Mouse (Mus musculus) liver, adult 2 months (tissue): ENCODE data around the gene Dpysl5. TPM values are rescaled to one million over a fixed set of nuclear protein-coding genes. Genes with fewer than 3 reads are reported as not detected.

Experiments used
- DNase-seq: peaks from one replicate; pipeline ENCODE4 v3.0.0-alpha.2; 2011; ENCODE audit warnings: low read depth, low spot score; ENCODE audit errors: extremely low read depth
- H3K27ac ChIP-seq: fragments of 200-500 bp; replicated peaks from 2 replicates; pipeline ENCODE4 v1.5.1; 2012; ENCODE audit warnings: low read depth, mild to moderate bottlenecking, control low read depth, inconsistent platforms, low read length; ENCODE audit not compliant: insufficient read depth
- H3K27me3 ChIP-seq: fragments of 200-500 bp; 2 replicates; pipeline ENCODE4 v1.6.1; 2012; ENCODE audit warnings: mild to moderate bottlenecking, moderate library complexity, low read length, inconsistent platforms; ENCODE audit not compliant: control insufficient read depth, insufficient read depth
- H3K36me3 ChIP-seq: fragments of 200-500 bp; 2 replicates; pipeline ENCODE4 v1.6.1; 2012; ENCODE audit warnings: low read length, inconsistent platforms; ENCODE audit not compliant: control insufficient read depth, insufficient read depth
- H3K4me1 ChIP-seq: fragments of 200-500 bp; 2 replicates; pipeline ENCODE4 v1.6.1; 2011; ENCODE audit warnings: low read length; ENCODE audit not compliant: control insufficient read depth, insufficient read depth
- H3K4me3 ChIP-seq: fragments of 200-500 bp; 2 replicates; pipeline ENCODE4 v1.5.1; 2011; ENCODE audit warnings: low read depth, mild to moderate bottlenecking, control low read depth, low read length, moderate library complexity; ENCODE audit not compliant: insufficient read depth
- H3K79me2 ChIP-seq: fragments of 200-500 bp; 2 replicates; pipeline ENCODE4 v1.6.1; 2012; ENCODE audit warnings: inconsistent platforms, mild to moderate bottlenecking, low read length, moderate library complexity; ENCODE audit not compliant: control insufficient read depth, insufficient read depth
- H3K9ac ChIP-seq: fragments of 200-500 bp; 2 replicates; pipeline ENCODE4 v1.6.1; 2012; ENCODE audit warnings: low read depth, mild to moderate bottlenecking, control low read depth, inconsistent platforms, low read length
- CTCF ChIP-seq: fragments of 200-500 bp; IDR thresholded peaks from 2 replicates; pipeline ENCODE4 v1.5.1; 2011; ENCODE audit warnings: low read depth, low read length, control low read depth
- POLR2A ChIP-seq: fragments of 200-500 bp; IDR thresholded peaks from 2 replicates; pipeline ENCODE4 v1.6.1; 2011; ENCODE audit warnings: low read length, control low read depth; ENCODE audit not compliant: insufficient read depth; ENCODE audit errors: extremely low read depth
- WGBS: fragments of 180-500 bp; shearing (Covaris S2); methylation state at CpG from one replicate; pipeline ENCODE4 v1.1.7; 2018; 5-methylcytosine and 5-hydroxymethylcytosine counted together
- polyA plus RNA-seq: library from polyadenylated mRNA; depleted of rRNA; stranded (reverse); fragments of >200 nt; gene quantifications from 2 replicates; pipeline ENCODE4 v1.2.3, GENCODE M21; 2012
- total RNA-seq: library from RNA; depleted of rRNA; stranded (reverse); fragments of >200 nt; gene quantifications from 2 replicates; pipeline ENCODE4 v1.2.3, GENCODE M21; 2014

Dpysl5 gene
- total and polyA plus RNA-seq, 2 experiments = 0.06 TPM; not detected in 1

- H3K9ac ChIP-seq = peak overlapping the region; percentile 95
- peaks cover 33% of the 10 kb centered on the region; the same call in 1 of the 2 replicates for H3K79me2 ChIP-seq
- peak; percentile 59 for DNase-seq
- H3K36me3 ChIP-seq = no peaks in the 10 kb centered on the region
- H3K27me3 ChIP-seq = no peaks in the 10 kb centered on the region
- peak overlapping the region; percentile 85 for H3K27ac ChIP-seq
- peak overlapping the region; percentile 86 for H3K4me3 ChIP-seq
- 0% methylated on average over 7 of the region's 7 CpGs for whole genome bisulfite sequencing
- TF ChIP-seq POLR2A = no peak
- TF ChIP-seq CTCF = no peak
- H3K4me1 ChIP-seq = peaks cover 19% of the 10 kb centered on the region
Observed at GRCm38 (mm10) chr5:30815120-30815465, 103.7 kb downstream of the Dpysl5 start.

GRCm38 (mm10) chr5:30816261-30816791 lies 105.0 kb downstream of the Dpysl5 start:
- no peak overlapping the region for H3K9ac ChIP-seq
- H3K79me2 ChIP-seq = peaks cover 34% of the 10 kb centered on the region; the same call in 1 of the 2 replicates
- 28% methylated on average over 8 of the region's 8 CpGs for WGBS
- no peaks in the 10 kb centered on the region for H3K36me3 ChIP-seq
- peak overlapping the region; percentile 61 for H3K27ac ChIP-seq
- TF ChIP-seq POLR2A (no peak), CTCF (no peak)
- no peaks in the 10 kb centered on the region for H3K27me3 ChIP-seq
- no peak overlapping the region for H3K4me3 ChIP-seq
- peak; percentile 91 for DNase-seq
- H3K4me1 ChIP-seq = peaks cover 19% of the 10 kb centered on the region

- TF ChIP-seq POLR2A (no peak), CTCF (no peak)
- DNase-seq = peak; percentile 82
- H3K9ac ChIP-seq = peak overlapping the region; percentile 63
- WGBS = 40% methylated on average over 8 of the region's 8 CpGs
- H3K36me3 ChIP-seq = no peaks in the 10 kb centered on the region
- no peaks in the 10 kb centered on the region for H3K27me3 ChIP-seq
- H3K4me1 ChIP-seq = peaks cover 19% of the 10 kb centered on the region
- H3K79me2 ChIP-seq = peaks cover 50% of the 10 kb centered on the region; the same call in 1 of the 2 replicates
- peak overlapping the region; percentile 81 for H3K27ac ChIP-seq
- H3K4me3 ChIP-seq = no peak overlapping the region
Observed at GRCm38 (mm10) chr5:30818758-30819309, 107.5 kb downstream of the Dpysl5 start.

- Histone ChIP-seq H3K9ac (no peak overlapping the region), H3K27ac (no peak overlapping the region), H3K4me1 (peaks cover 27% of the 10 kb centered on the region), H3K27me3 (no peaks in the 10 kb centered on the region), H3K36me3 (no peaks in the 10 kb centered on the region), H3K4me3 (no peak overlapping the region), H3K79me2 (peaks cover 50% of the 10 kb centered on the region)
- TF ChIP-seq CTCF (no peak), POLR2A (no peak)
- 84% methylated on average over 5 of the region's 5 CpGs for WGBS
- no peak for DNase-seq
Observed at GRCm38 (mm10) chr5:30822689-30823088, 111.3 kb downstream of the Dpysl5 start.

- 69% methylated on average over 3 of the region's 3 CpGs for WGBS
- peaks cover 53% of the 10 kb centered on the region for H3K79me2 ChIP-seq
Observed at GRCm38 (mm10) chr5:30823091-30823490, 111.7 kb downstream of the Dpysl5 start.

More at GRCm38 (mm10) chr5:30823091-30823490, 111.7 kb downstream of the Dpysl5 start:
- Histone ChIP-seq H3K27me3 (no peaks in the 10 kb centered on the region), H3K4me1 (peaks cover 27% of the 10 kb centered on the region), H3K36me3 (no peaks in the 10 kb centered on the region), H3K9ac (no peak overlapping the region), H3K4me3 (no peak overlapping the region), H3K27ac (no peak overlapping the region)
- TF ChIP-seq POLR2A (no peak), CTCF (no peak)
- no peak for DNase-seq
